Mouse (Mus musculus): ENCODE data around the gene Slc35c2. TPM values are rescaled to one million over a fixed set of nuclear protein-coding genes. Genes with fewer than 3 reads are reported as not detected.

The Slc35c2 gene
- 28.5 and 31.8 TPM in 2 replicates for polyA plus RNA-seq (2012; rRNA removed)

GRCm38 (mm10) chr2:165287202-165287984 is at the start of gene Slc35c2:
Slc35c2 (minus strand) TSS chr2:165287869.

GRCm38 (mm10) chr2:165326304-165327190 is 38.9 kb upstream of the Slc35c2 start, which contains the start of gene Elmo2:
Elmo2 (minus strand) TSS chr2:165326479.

DNA sequence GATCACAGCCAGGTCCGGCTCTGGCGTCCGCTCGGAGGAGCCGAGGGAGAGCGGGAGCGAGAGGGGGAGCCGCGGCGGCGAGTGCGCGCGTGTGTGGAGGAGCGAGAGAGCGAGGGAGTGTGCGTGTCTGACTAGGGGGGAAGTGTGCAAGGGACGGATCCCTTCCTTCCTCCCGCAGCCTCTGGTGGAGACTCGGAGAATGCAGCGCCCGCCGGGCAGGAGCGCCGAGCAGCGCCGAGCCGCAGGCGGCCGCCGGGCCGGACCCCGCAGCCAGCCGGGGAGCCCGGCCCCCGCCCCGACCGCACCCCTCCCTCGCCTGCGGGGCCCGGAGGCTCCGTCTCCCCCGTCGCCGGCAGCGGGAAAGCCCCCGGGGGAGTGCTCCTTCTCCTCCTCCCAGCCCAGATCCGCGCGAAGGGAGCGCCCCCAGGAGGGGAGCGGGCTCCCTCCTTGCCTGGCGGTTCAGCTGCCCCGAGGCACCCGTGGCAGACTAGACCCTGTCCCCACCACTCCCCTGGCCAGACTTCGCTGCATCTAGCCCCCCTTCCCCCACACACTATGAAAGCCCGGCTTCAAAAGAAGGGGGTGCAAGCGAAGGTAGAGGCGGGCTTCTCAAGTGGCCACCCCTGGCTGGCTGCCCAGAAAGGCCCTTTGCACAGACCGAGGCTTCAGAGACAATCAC is 52.9 kb downstream of the Slc35c2 start, which contains the start of gene Cdh22:
Cdh22 (minus strand) TSS at position 241 of the 679 bp plus-strand sequence.

Other genes with a start within 250 kb of the Slc35c2 start
- gene Cd40, start 232.2 kb downstream of the Slc35c2 start, polyA plus RNA-seq (2012; rRNA removed), result 2.9 and 3.2 TPM in 2 replicates
- not detected in 2 replicates for gene 1700025C18Rik, start 197.1 kb downstream of the Slc35c2 start, polyA plus RNA-seq (2012; rRNA removed)
- gene Cdh22, start 53.0 kb downstream of the Slc35c2 start, polyA plus RNA-seq (2012; rRNA removed), result not detected in 2 replicates
- gene Elmo2, start 38.6 kb upstream of the Slc35c2 start, polyA plus RNA-seq (2012; rRNA removed), result 13.9 and 15.7 TPM in 2 replicates
- 0.03 TPM in 1 of 2 replicates, not detected in the other for gene Zfp663, start 80.9 kb upstream of the Slc35c2 start, polyA plus RNA-seq (2012; rRNA removed)
- gene Zfp334, start 100.4 kb upstream of the Slc35c2 start, polyA plus RNA-seq (2012; rRNA removed), result 1.7 and 1.9 TPM in 2 replicates
- gene Ocstamp, start 112.5 kb upstream of the Slc35c2 start, polyA plus RNA-seq (2012; rRNA removed), result 6.3 and 7.1 TPM in 2 replicates
- gene Slc13a3, start 185.4 kb upstream of the Slc35c2 start, polyA plus RNA-seq (2012; rRNA removed), result 23.4 and 39.1 TPM in 2 replicates
- gene Trp53rka, start 205.5 kb upstream of the Slc35c2 start, polyA plus RNA-seq (2012; rRNA removed), result 7.9 TPM in 2 replicates
- gene Slc2a10, start 215.9 kb upstream of the Slc35c2 start, polyA plus RNA-seq (2012; rRNA removed), result 0.30 and 0.36 TPM in 2 replicates

All from liver, embryonic 18 days (tissue).